Mouse (Mus musculus) forebrain, embryonic 16.5 days (tissue): ENCODE data around the gene Gm30191. TPM values are rescaled to one million over a fixed set of nuclear protein-coding genes. Genes with fewer than 3 reads are reported as not detected.

Experiments
- ATAC-seq: fragments of 200-750 bp; cut with Nextera tagmentation; 2 replicates; pipeline ENCODE4 v1.8.0; 2017; ENCODE audit warnings: mild to moderate bottlenecking, moderate library complexity
- H3K27ac ChIP-seq: fragments of 300-500 bp; sonication (generic); 2 replicates; pipeline ENCODE4 v1.5.1; 2014; ENCODE audit warnings: low read length, control low read depth
- H3K27me3 ChIP-seq: fragments of 300-500 bp; sonication (generic); replicated peaks from 2 replicates; pipeline ENCODE4 v1.6.1; 2014; ENCODE audit warnings: low read length; ENCODE audit not compliant: control insufficient read depth, insufficient read depth
- H3K36me3 ChIP-seq: fragments of 300-500 bp; sonication (generic); 2 replicates; pipeline ENCODE4 v1.6.1; 2014; ENCODE audit not compliant: control insufficient read depth, insufficient read depth
- H3K4me1 ChIP-seq: fragments of 300-500 bp; sonication (generic); replicated peaks from 2 replicates; pipeline ENCODE4 v1.6.1; 2014; ENCODE audit warnings: low read length; ENCODE audit not compliant: control insufficient read depth, insufficient read depth
- H3K4me2 ChIP-seq: fragments of 300-500 bp; sonication (generic); 2 replicates; pipeline ENCODE4 v1.6.1; 2014; ENCODE audit warnings: mild to moderate bottlenecking, low read length, control low read depth
- H3K4me3 ChIP-seq: fragments of 300-500 bp; sonication (generic); replicated peaks from 2 replicates; pipeline ENCODE4 v1.5.1; 2014; ENCODE audit warnings: mild to moderate bottlenecking, low read length, control low read depth
- H3K9ac ChIP-seq: fragments of 300-500 bp; sonication (generic); replicated peaks from 2 replicates; pipeline ENCODE4 v1.6.1; 2014; ENCODE audit warnings: low read depth, low read length, control low read depth
- H3K9me3 ChIP-seq: fragments of 300-500 bp; sonication (generic); 2 replicates; pipeline ENCODE4 v1.6.1; 2016; ENCODE audit warnings: low read length; ENCODE audit not compliant: control insufficient read depth
- WGBS: fragments of 180-500 bp; shearing (Covaris S2); extraction: QIAGEN DNeasy Blood & Tissue Kit; methylation state at CpG from one replicate; pipeline ENCODE4 v1.1.7; 2014; 5-methylcytosine and 5-hydroxymethylcytosine counted together
- polyA plus RNA-seq: library from polyadenylated mRNA; unstranded; fragments of >200 nt; fragmentation: Nextera tagmentation; extraction: Ambion mirVana; gene quantifications from 2 replicates; pipeline ENCODE4 v1.2.1, GENCODE M21; 2015

Gm30191 gene
- polyA plus RNA-seq, 1 experiment from 2014 or later = not detected

DNA sequence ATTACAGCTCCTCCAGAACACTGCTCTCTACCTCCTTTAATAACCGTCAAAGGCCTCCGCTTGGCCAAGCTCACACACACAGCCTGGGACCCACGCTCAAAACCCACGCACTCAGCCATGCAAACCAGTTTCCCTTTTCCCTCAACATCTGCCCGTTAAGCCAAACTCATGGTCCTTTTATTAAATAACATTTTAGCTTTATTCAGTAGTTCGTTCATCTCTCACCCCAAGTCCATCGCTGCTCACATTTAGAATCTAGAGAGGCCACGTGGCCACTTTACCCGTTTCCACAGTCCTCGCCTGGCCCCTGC lies 4.2 kb downstream of the Gm30191 start:
- peaks cover 36% of the 10 kb centered on the region for H3K4me1 ChIP-seq
- peaks cover 58% of the 10 kb centered on the region for H3K27me3 ChIP-seq
- ATAC-seq = no peak
- peak overlapping the region; percentile 78 for H3K4me2 ChIP-seq
- no peak overlapping the region for H3K27ac ChIP-seq
- peak overlapping the region; percentile 65 for H3K9ac ChIP-seq
- no peaks in the 10 kb centered on the region for H3K36me3 ChIP-seq
- H3K9me3 ChIP-seq = no peaks in the 10 kb centered on the region
- 6% methylated on average over 10 of the region's 10 CpGs for WGBS
- peak overlapping the region; percentile 59 for H3K4me3 ChIP-seq

DNA sequence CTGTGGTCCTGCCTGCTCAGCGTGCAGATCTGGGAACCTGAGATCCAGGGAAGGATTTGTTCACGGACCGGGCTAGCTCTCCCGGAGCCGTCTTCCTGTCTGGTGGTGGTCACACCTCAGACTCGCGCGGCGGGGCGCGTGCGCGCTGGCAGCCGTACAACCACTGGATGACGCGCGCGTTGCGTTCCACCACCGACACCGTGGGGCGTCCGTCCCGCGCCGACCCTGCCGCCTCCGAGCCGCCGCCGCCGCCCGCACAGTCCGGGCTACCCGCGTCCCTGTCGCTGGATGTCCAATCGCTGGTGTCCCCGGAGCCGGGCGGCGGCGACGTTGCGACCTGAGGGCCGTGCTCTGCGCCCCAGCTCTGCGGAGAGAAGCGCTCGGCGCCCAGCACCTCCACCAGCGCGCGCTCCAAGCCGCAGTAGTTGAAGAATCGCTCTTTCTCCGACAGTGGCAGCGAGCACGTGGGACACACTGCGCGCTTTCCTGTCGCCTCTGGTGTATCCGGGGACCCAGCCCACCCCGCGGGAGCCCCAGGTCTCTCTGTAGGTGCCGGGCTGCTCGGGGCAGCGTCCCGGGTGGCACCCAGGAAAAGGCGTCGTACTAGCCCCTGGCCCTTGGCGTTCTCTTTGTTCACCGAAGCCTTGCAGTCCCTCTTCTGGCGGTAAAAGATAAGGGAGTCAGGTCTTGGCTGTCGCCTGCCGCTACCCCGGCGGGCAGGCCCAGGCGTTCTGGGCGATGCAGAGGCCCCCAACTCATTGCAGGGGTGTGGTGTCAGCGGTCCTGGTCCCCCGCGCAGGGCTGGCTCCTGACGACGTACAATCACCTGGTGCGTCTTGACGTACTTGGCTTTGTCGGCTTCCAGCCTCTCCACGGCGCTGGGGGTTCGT lies 4.8 kb downstream of the Gm30191 start:
- Histone ChIP-seq H3K36me3 (no peaks in the 10 kb centered on the region), H3K4me3 (peak overlapping the region; percentile 59), H3K9me3 (no peaks in the 10 kb centered on the region), H3K4me1 (peaks cover 35% of the 10 kb centered on the region), H3K9ac (peak overlapping the region; percentile 65), H3K27ac (peak overlapping the region; percentile 56), H3K4me2 (peak overlapping the region; percentile 78), H3K27me3 (peaks cover 61% of the 10 kb centered on the region)
- peak; percentile 51 for ATAC-seq
- under 1% methylated on average over 91 of the region's 91 CpGs for WGBS

DNA sequence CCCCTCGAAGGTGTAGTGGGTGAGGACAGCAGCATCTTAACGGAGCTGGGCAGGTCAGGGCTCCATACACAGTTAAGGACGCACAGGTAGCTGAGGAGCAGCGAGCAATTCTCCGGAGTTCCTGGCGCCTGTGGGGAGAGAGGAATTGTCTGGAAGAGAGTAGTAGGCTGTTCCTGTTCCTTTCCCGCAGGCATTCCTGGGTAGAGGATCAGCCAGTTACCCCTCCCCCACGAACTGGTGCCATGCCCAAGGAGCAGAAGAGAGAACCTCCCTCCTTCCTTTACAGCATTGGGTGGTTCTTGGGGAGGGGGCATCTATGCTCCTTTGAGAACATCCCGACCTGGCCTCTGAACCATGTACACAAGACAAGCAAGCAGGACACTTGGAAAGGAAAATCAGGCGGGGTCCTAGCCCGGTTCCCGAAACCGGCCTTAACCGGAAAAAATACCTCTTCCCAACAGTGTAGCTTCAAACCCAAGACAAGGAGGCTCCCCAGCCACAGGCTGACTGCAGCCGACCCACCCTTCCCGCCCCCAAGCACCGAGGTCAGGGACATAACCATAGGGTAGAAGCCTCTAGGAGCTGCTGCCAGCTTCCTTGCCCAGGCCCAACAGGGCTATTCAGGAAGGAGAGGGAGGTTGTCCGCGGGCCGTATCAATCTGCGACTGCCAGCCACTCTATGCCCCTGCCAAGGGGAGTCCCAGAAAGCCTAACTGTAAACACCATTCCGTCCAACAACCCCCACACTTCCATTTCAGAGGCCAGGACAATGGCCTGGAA lies 5.6 kb downstream of the Gm30191 start:
- peak overlapping the region; percentile 65 for H3K9ac ChIP-seq
- H3K27me3 ChIP-seq = peaks cover 61% of the 10 kb centered on the region
- peak overlapping the region; percentile 78 for H3K4me2 ChIP-seq
- H3K9me3 ChIP-seq = no peaks in the 10 kb centered on the region
- peak overlapping the region; percentile 59 for H3K4me3 ChIP-seq
- ATAC-seq = no peak; the same call in 1 of the 2 replicates
- 10% methylated on average over 22 of the region's 22 CpGs for WGBS
- H3K4me1 ChIP-seq = peaks cover 35% of the 10 kb centered on the region
- H3K36me3 ChIP-seq = no peaks in the 10 kb centered on the region
- H3K27ac ChIP-seq = peak overlapping the region; percentile 56; the same call in 1 of the 2 replicates

DNA sequence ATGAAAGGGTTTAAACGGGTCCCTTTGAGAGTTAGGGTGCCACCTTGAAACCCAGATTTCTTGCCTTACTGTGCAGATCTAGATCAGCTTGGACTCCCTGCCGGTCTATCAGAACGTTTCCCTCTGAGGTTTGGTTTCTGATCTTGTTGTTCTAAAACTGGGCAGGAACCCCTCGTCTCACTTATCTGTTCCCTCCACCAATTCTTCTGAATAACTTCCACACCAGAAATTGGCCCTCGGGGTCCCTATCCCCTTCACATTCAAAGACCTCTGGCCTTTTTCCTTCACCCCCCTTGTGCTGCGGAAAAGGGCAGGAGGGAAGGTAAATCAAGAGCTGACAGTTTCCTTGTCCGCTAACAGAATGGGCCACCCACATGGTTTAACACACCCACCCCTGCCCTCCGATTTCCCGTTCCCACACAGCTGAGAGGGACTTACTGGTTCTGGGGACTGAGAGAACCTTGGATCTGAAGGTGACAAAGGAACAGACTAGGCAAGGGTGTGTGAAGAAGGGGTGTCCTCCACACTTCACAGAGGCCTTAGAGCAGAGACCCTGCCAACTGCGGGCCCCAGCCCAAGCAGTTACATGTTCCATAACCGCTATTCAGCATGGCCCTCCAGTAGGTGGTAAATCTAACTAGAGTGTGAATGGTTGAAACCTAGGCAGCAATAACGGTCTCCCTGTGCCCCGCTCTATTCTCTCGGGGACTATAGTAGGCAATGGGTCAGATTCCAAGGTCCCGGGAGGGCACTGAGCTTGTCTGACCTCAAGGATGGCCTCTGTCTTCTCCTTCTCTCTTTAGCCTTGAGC lies 6.4 kb downstream of the Gm30191 start:
- 14% methylated on average over 15 of the region's 15 CpGs for WGBS
- Histone ChIP-seq H3K27ac (no peak overlapping the region), H3K4me1 (peaks cover 35% of the 10 kb centered on the region), H3K4me2 (no peak overlapping the region), H3K36me3 (no peaks in the 10 kb centered on the region), H3K9me3 (no peaks in the 10 kb centered on the region), H3K9ac (no peak overlapping the region), H3K27me3 (peaks cover 61% of the 10 kb centered on the region), H3K4me3 (peak overlapping the region; percentile 59)
- no peak for ATAC-seq

DNA sequence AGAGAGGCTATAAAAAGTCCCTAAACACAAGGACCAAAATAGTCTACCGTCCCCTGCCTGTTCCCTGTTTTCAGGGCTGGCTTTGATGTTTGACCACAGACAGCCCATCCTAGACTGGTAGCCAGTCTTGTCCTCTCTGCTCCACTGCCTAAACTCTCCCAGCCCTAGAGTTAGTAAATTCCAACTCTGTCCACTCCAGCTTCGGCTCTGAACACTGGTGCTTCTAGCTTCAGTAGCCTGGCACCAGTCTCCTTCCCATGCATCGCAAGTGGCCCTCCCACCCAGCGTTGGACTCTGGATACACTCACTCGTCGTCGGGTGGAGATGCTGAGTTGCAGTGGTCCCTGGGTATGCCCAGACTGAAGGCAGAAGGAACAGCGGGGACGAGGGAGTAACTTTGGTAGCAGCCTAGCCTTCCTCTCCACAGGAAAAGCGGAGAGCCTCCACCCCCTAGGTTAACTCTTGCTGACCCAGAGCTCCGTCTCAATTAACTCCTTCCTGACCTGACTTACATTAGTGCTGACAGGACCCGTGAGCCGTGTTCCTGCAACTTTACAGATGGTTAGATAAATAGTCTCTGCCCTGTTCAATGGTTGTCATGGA lies 7.1 kb downstream of the Gm30191 start, which contains the start of gene Grrp1:
Gene Grrp1, minus strand, starts transcription at position 385 of the 603 bp plus-strand sequence.
- Histone ChIP-seq H3K36me3 (no peaks in the 10 kb centered on the region), H3K9me3 (no peaks in the 10 kb centered on the region), H3K27ac (no peak within 1 kb of the TSS), H3K4me3 (no peak within 1 kb of the TSS; the same call in 1 of the 2 replicates), H3K9ac (no peak within 1 kb of the TSS), H3K4me1 (peaks cover 35% of the 10 kb centered on the region), H3K4me2 (no peak within 1 kb of the TSS), H3K27me3 (peaks cover 57% of the 10 kb centered on the region)
- ATAC-seq = no peak
- WGBS = 1% methylated on average over 13 of the region's 13 CpGs

DNA sequence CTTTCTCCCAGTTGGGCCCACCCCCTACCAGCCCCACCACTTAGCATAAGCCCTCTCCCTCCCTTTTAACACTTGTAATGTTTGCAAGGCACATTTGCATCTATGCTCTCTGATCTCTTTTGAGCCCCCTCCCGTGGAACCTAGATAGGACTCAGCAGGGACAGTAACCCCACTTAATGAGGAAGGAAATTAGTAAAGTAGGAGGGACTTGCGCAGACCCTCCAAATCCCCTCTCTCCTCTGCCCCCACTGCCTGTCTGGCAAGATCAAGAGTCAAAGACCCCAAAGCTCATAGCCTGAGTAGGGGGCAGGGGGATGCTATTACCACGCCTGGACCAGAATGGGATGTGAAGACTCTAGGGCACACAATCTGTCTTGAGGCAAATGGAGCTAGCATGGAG lies 8.1 kb downstream of the Gm30191 start:
- Histone ChIP-seq H3K27ac (no peak overlapping the region), H3K9ac (no peak overlapping the region), H3K9me3 (no peaks in the 10 kb centered on the region), H3K4me3 (no peak overlapping the region), H3K27me3 (peaks cover 51% of the 10 kb centered on the region), H3K36me3 (no peaks in the 10 kb centered on the region), H3K4me1 (peaks cover 31% of the 10 kb centered on the region), H3K4me2 (no peak overlapping the region)
- ATAC-seq = no peak
- 22% methylated on average over 3 of the region's 3 CpGs for WGBS

DNA sequence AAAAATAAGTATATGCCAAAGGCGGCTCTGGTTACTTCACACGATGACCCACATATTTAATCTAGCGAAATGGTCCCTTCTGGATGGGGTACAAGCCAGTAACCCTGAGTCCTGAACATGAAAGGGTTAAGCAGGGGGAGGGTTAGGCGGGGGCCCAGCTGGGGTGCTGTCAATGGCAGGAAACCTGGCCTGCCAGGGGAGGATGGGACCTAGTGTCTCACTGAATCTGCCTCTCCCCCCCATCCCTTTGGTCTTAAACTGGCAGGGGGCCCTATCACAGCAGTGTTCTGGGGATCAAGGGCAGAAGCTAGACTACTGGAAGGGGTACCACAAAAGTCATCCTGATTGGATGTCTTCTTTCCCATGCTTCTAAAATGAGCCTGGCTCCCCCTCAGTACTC lies 9.1 kb downstream of the Gm30191 start:
- Histone ChIP-seq H3K4me2 (no peak overlapping the region), H3K9me3 (no peaks in the 10 kb centered on the region), H3K9ac (no peak overlapping the region), H3K27me3 (peaks cover 41% of the 10 kb centered on the region), H3K4me3 (no peak overlapping the region), H3K36me3 (no peaks in the 10 kb centered on the region), H3K4me1 (peaks cover 20% of the 10 kb centered on the region), H3K27ac (no peak overlapping the region)
- 29% methylated on average over 4 of the region's 4 CpGs for WGBS
- ATAC-seq = no peak

DNA sequence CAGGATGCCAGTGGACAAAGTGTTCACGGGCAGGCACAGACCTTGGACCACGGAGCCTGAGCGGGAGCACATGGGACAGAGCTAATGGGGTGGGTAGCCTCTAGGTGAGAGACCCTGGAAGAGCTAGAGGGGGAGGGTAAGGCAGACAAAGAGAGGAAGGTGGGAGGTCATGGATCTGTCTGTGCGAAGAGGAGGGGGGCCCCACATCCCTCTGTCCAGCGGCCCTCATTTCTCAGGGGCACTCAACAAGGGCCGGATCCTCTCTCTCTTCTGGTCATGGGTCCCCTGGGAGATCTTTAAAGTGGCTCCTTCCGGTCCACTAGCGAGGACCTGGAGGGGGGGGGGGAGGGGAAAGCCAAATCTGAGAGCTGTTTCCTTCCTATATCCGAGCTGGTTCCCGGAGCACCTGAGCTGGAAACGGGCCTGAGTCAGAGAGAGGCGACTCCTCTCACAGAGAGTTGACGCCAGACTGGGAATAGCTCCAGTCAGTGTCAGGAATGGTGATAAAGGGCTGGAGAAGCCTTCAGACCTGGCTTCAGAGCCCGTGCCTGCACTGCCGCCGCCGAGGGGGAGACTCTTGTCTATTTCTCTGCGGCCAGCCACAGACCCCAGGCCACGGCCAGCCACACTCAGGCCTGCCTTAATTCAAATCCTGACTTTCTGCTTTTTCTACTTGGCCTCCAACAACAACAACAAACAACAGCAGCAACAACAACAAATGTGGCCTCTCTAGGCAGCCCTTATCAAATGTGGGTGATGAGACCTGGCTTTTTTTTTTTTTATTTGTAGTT lies 9.9 kb downstream of the Gm30191 start:
- Histone ChIP-seq H3K9ac (no peak overlapping the region), H3K36me3 (no peaks in the 10 kb centered on the region), H3K4me1 (peaks cover 16% of the 10 kb centered on the region), H3K27me3 (peaks cover 36% of the 10 kb centered on the region), H3K4me3 (no peak overlapping the region), H3K27ac (no peak overlapping the region), H3K9me3 (no peaks in the 10 kb centered on the region), H3K4me2 (no peak overlapping the region)
- 15% methylated on average over 19 of the region's 19 CpGs for WGBS
- ATAC-seq = no peak
